Mouse (Mus musculus) ZHBTc4 (cell line): ENCODE results near the gene Pip4k2a.

Experiments
- DNase-seq: peaks from one replicate; pipeline ENCODE4 v3.0.0-alpha.2; 2011; ENCODE audit warnings: low read depth, low spot score

Gene Pip4k2a

DNA sequence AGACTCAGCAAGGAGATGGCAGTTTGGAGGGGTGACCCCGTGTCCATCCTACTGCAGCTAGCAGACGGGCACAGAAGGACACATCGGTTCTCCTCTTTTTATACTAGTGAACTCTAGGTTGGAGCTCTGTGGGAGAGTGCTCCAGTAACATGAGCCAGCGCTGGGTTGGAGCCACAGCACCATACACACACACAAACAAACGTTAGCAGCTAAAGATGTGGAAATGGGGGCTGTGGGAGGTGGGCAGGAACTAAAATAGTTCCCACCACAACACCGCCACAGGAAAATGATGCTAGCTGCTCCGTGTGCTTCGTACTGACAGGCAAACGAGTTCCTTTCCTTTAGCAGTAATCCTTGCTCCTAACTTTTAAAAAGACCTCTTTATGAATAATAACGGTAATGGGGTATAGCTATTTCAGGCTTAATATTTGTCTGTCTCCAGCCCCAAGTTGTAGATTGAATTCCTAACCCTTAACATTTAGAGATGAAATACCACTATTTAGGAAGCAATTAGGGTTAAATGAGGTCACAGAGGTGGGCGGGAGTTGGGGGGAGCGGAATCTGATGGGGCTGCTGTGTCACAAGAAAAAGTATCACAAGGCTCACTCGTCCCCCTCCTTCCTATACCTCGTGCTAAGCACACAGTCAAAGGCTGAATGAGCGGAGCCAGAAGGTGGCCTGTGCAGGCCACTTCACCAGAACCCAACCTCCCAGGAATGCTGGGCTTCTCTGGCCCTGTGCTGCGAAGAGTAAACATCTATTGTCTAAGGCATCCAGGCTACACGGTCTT lies 73.9 kb downstream of the Pip4k2a start:
- DNase-seq = no peak

DNA sequence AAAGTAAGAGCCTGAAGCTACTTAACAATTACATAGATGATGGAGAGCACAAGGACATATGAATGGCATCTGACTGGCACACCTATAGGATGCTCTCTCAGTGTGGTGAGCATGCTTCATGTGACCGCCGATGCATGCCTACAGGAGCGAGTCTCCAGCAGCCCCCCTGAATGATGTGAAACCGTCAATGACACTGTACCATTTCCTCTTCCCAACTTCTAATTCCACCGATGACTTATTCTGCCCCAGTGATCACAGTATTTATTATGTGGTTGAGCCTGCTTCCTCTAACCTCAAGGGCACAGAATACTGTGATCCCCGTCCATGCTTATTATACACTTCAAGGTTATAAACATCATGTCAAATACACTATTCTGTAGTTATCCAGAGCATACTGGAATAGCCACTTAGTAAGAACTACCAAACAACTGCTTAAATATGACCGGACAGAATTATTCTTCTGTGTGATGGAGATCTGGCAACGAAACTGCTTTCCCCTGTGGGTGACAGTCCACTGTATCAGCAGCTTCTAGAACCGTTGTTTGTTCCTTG lies 74.8 kb downstream of the Pip4k2a start:
- DNase-seq = no peak

- no peak for DNase-seq
Observed at GRCm38 (mm10) chr2:18921570-18922180, 76.3 kb downstream of the Pip4k2a start.

DNA sequence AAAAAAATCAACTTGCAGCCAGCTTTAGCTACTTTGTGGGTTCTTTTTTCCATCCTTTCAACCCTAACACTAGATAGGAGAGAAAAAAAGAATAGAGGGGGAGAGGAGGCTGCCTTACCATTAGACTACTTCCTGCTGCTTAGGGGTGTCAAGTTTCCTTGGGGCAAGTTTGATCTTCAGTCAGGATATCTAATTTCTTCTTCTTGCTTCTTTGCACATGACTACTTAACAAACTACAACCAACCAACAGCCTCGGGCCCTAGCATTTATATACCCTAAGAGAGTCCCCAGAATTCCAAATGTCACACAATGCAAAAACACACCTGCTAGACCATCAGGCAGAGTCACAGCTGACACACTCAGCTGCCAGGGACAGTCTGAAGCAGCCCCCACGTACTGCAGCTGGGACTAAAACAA lies 77.5 kb downstream of the Pip4k2a start:
- DNase-seq = no peak

- no peak for DNase-seq
Observed at GRCm38 (mm10) chr2:18919797-18920354, 78.0 kb downstream of the Pip4k2a start.

DNA sequence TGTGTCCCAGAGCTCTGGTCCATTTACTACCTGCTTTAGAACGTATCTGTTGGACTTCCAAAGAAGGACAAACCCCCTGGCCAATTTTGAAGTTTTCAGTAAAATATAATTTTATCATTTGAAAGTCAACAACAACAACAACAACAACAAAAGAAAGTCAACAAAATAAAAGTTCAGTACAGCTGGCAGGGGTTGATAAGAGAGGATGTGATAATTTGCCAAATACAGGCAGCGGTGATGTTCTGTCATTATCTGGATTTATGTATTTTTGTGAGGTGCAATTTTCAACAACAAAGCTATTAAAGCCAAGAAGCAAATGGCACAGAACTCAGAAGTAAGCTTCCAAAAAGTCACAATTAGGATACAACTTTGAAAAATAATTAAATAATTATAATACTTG lies 80.1 kb downstream of the Pip4k2a start:
- DNase-seq = no peak

DNA sequence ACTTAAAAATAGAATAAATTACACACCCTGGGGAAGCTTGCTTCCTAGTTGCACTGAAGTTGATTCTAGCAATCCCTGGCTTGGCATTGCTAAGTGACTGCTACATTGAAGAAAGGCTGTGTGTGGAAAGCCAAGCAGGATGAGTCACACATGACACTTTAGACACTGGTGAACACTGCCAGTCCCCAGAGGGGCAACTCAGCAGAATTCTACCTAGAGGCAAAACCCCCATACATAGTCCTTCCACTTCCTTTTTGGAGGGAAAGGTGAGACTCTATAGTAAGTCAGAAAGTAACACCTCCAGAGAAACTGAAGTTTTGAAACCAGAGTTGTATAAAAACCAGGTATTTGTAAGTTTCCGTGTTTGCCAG lies 80.6 kb downstream of the Pip4k2a start:
- DNase-seq = no peak

- DNase-seq = peak; percentile 9
Observed at GRCm38 (mm10) chr2:18916615-18917379, 81.1 kb downstream of the Pip4k2a start.

- no peak for DNase-seq
Observed at GRCm38 (mm10) chr2:18916042-18916407, 81.9 kb downstream of the Pip4k2a start.

DNA sequence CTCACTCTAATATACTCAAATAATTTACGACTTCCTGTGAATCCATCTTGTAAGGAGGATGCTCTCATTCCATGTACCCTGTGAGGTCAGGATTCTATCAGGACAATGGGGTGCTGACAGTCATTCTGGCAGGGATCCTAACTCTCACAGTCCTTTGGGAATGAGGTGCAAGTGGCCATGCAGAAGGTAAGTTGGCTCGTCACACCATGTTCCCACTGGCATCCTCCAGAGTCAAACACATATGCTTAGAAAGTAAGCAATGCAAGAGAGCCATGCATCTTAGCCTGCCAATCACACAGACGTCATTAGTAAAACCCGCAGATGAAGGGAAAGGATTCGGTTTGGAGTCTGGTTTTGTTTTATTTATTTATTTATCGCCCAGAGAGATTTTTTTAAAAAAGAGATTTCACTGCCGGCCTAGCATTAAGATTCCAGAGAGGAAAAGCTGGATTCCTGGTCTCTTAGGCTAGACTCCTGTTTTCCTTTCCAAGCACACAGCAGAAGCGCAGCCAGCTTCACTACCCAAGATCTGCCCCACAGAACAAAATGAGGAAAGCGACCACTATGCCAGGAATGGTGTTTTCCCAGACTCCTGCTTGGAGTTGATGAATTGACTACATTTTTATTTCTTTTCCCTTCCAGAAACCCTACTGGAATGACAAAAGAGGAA lies 82.4 kb downstream of the Pip4k2a start:
- DNase-seq = no peak

DNA sequence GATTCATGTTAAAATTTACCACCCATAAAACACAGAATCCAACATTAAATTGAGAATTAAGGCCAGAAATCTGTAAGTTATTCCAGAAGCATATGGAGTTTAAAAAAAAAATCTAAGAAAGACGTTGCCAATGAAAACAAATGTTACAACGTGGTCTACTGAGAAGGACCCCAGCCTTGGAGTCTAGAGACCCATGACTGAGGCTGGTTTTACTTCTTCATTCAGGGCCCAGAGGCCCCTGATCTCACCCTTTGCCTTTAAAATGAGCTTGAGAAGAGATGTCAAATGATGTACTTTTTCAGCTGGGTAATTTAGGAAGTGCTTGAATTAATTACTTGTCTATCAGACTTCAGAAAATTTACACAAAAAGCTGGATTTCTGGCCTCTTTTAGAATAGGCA lies 83.2 kb downstream of the Pip4k2a start:
- no peak for DNase-seq

DNA sequence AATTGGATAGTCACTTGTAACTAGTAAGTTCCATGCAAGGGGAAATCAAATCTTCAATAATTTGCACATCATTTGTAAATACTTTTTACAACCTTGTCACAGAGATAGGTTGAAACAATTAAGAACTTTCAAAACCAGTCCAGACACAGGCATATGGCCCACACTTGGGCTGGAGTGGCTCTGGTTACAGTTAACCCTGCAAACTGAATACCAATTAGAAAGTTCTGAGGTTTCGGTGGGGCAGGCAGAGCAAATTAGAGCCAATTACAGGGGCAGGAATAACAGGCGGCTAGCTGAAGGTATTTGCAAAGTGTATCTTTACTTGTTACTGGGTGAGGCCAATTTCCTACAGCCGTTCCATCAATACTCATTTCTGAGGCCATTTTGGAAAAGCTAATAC lies 84.3 kb downstream of the Pip4k2a start:
- DNase-seq = no peak

DNA sequence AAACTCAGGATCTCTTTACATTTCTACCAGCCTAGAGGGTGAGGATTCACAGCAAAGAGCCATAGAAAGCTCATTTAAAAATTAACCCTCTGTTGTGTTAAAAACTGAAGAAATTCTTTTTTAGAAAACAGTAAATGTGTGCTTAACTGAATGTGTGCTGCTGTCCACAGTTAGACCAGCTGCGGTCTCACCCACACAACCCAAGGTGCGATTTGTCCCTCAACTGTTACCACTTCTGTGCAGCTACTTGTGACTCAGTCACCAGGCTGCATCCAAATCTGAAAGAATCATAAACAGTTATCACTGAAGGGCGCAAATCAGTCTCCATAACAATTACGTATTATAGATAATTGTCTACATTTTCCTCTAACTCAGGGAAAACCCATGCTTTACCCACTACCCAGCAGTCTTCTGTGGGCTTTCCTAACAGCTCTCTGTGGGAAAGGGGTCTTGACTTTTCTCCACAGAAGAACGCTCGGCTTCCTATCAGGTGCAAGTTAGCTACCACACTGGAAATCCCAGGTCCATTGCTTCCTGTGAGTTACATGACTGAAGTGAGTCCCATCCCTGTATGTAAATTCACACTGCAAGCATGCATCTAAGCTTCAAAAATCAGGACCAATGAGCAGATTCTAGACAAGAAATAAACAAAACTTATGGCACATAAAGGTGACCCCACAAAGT lies 86.5 kb downstream of the Pip4k2a start:
- DNase-seq = no peak

DNA sequence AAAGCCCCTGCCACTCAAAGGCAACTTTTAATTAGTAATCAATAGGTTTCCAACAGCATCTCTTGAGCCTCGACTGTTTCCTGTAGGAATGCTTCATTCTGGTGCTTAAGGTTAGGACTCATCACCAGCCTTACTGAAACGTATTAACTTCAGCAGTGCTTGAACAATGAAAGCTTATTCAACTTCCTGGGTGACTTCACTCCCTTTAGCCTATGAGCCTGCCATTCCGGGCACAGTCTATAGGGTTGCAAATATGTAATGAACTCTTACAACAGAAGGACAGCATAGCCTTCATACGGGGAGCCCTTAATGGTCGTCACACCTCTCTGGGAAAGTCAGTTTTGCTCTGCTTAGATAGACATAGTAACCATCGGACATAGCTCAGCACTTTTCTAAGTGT lies 87.7 kb downstream of the Pip4k2a start:
- no peak for DNase-seq

DNA sequence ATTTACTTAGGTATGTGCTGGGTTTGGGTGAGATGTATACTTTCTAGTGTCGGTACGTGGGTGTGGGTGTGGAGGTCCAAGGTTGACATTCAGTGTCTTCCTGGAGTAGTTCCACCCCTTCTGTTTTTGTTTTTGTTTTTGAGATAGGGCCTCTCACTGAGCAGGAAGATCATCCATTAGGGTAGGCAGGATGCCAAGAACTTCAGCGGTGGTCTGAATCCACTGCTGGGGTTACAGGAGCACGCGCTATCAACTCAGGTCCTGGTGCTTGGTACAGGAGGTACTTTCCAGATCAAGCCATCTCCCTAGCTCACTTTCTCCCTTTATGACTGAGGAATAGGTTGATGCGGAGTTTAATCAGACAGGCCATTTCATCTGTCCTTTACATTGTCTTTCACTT lies 88.2 kb downstream of the Pip4k2a start:
- no peak for DNase-seq

GRCm38 (mm10) chr2:18907269-18907668 lies 90.7 kb downstream of the Pip4k2a start:
- no peak for DNase-seq

GRCm38 (mm10) chr2:18906421-18907084 lies 91.4 kb downstream of the Pip4k2a start:
- peak; percentile 27 for DNase-seq

DNA sequence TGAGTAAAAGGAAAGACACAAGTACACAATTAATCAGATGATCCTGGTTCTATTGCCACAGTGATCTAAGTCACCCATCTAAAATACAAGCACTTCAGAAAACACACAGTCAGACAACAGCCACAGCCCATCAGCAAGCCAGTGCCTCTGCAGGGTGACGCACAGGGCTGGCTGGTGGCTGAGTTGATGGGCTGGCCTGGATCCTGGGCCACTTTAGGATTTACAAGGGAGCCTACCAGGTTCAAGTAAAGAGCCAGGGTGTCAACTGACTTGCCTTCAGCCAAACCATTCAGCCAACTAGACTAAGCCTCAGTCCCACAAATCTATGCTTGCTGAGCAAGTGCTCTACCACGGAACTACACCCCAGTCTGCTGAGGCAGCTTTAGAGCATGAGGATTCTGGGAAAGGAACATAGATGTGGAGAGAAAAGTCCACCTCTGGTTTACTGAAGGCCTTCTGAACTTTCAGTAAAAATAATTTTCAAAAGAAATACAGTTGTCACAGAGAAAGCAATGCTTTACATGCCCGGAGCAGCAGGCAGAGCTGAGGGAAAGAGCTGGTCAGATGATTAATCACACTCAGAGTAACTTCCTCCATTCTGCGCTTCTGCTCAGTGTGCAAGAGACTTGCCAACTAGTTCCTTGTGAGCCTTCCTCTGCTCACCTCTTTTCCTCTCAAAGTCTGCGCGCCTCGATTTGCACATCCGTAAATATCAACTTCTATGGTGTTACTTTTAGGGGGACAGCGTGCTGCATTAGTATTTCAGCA lies 94.4 kb downstream of the Pip4k2a start:
- no peak for DNase-seq

DNA sequence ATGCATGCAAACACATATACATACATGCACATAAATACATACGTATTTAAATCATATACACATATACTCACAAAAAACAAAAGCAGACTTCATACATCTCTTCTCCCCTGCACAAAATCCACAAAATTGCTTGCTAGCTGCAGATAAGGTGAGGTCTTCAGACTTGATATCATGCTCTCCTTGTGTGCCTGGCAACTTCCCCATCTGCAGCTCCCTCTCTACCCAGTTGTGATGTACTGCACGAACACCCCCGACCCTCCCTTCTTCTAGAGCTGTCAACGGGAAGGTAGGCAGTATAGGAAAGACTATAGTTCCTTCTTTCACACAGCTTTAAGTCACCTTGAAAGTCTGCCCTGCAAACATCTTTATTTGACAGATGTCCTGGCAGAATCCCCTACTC lies 96.8 kb downstream of the Pip4k2a start:
- no peak for DNase-seq

DNA sequence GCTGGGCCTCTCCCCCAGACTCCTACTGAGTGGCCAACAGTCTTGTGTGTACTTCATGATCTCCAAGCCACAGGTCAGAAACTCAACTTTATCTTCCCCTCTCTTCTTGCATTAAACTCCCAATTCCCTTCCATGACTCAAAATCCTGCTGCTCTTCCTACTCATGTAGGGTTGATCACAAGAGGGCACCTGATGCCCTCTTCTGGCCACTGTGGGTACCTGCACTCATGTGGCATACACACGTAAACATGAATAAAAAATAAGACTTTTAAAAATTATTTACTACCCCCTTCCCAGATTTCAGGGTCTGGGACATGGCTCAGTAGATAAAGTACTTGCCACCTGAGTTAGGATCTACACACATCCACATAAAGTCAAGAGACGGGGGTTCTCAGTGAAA lies 97.3 kb downstream of the Pip4k2a start:
- peak; percentile 30 for DNase-seq
